Mouse (Mus musculus) large intestine, adult 2 months (tissue): ENCODE data around the gene Pfdn4. TPM values are rescaled to one million over a fixed set of nuclear protein-coding genes. Genes with fewer than 3 reads are reported as not detected.

Experiments used
- DNase-seq: peaks from one replicate; pipeline ENCODE4 v3.0.0-alpha.2; 2012; ENCODE audit warnings: low read depth, low spot score
- WGBS: fragments of 180-500 bp; shearing (Covaris S2); methylation state at CpG from one replicate; pipeline ENCODE4 v1.1.7; 2018; 5-methylcytosine and 5-hydroxymethylcytosine counted together
- polyA plus RNA-seq: library from polyadenylated mRNA; depleted of rRNA; stranded (reverse); fragments of >200 nt; gene quantifications from 2 replicates; pipeline ENCODE4 v1.2.3, GENCODE M21; 2012

Pfdn4 gene
- polyA plus RNA-seq, 1 experiment = 5.0 TPM

GRCm38 (mm10) chr2:170494784-170495710 lies 1.2 kb upstream of the Pfdn4 start:
- 9% methylated on average over 31 of the region's 31 CpGs for WGBS
- DNase-seq = no peak

GRCm38 (mm10) chr2:170497091-170497566 lies 901 bp downstream of the Pfdn4 start, which contains the start of gene Cyp24a1:
Cyp24a1 (minus strand) TSS chr2:170497145.
- under 1% methylated on average over 36 of the region's 36 CpGs for WGBS
- DNase-seq = peak; percentile 36

- WGBS = 15% methylated on average over 8 of the region's 8 CpGs
- no peak for DNase-seq
These were observed 1.8 kb downstream of the Pfdn4 start for GRCm38 (mm10) chr2:170498011-170498410.

GRCm38 (mm10) chr2:170503343-170503742 lies 7.1 kb downstream of the Pfdn4 start:
- WGBS = 35% methylated on average over 8 of the region's 8 CpGs
- no peak for DNase-seq

GRCm38 (mm10) chr2:170503983-170504382 lies 7.8 kb downstream of the Pfdn4 start:
- no peak for DNase-seq
- WGBS = 18% methylated on average over 4 of the region's 4 CpGs

GRCm38 (mm10) chr2:170507734-170508133 lies 11.5 kb downstream of the Pfdn4 start:
- peak; percentile 81 for DNase-seq
- WGBS = 3% methylated on average over 10 of the region's 10 CpGs

GRCm38 (mm10) chr2:170508821-170509220 lies 12.6 kb downstream of the Pfdn4 start:
- WGBS = 3% methylated on average over 12 of the region's 12 CpGs
- DNase-seq = peak; percentile 76

GRCm38 (mm10) chr2:170511073-170511891 lies 15.1 kb downstream of the Pfdn4 start:
- WGBS = 1% methylated on average over 69 of the region's 69 CpGs
- peak; percentile 69 for DNase-seq

GRCm38 (mm10) chr2:170513756-170514155 lies 17.5 kb downstream of the Pfdn4 start:
- no peak for DNase-seq
- 84% methylated on average over 12 of the region's 12 CpGs for WGBS

- WGBS = 10% methylated on average over 7 of the region's 7 CpGs
- DNase-seq = no peak
These were observed 24.2 kb downstream of the Pfdn4 start for GRCm38 (mm10) chr2:170520321-170520971.

GRCm38 (mm10) chr2:170526513-170526912 lies 30.3 kb downstream of the Pfdn4 start:
- WGBS = 56% methylated on average over 8 of the region's 8 CpGs
- DNase-seq = no peak

GRCm38 (mm10) chr2:170528061-170528460 lies 31.8 kb downstream of the Pfdn4 start:
- no peak for DNase-seq
- 93% methylated on average over 16 of the region's 16 CpGs for WGBS

- no peak for DNase-seq
- whole genome bisulfite sequencing = 92% methylated on average over 7 of the region's 7 CpGs
These were observed 33.5 kb downstream of the Pfdn4 start for GRCm38 (mm10) chr2:170529766-170530165.

- WGBS = 65% methylated on average over 3 of the region's 3 CpGs
- no peak for DNase-seq
These were observed 34.0 kb downstream of the Pfdn4 start for GRCm38 (mm10) chr2:170530256-170530655.

- no peak for DNase-seq
- WGBS = 50% methylated on average over 12 of the region's 12 CpGs
These were observed 38.0 kb downstream of the Pfdn4 start for GRCm38 (mm10) chr2:170534116-170534802.

- DNase-seq = no peak
- 92% methylated on average over 11 of the region's 11 CpGs for WGBS
These were observed 38.6 kb downstream of the Pfdn4 start for GRCm38 (mm10) chr2:170534803-170535174.

- DNase-seq = no peak
These were observed 39.6 kb downstream of the Pfdn4 start for GRCm38 (mm10) chr2:170535841-170536240.

GRCm38 (mm10) chr2:170539211-170539610 lies 43.0 kb downstream of the Pfdn4 start:
- 81% methylated on average over 9 of the region's 9 CpGs for WGBS
- DNase-seq = no peak

- DNase-seq = no peak
- WGBS = 42% methylated on average over 5 of the region's 5 CpGs
These were observed 47.4 kb downstream of the Pfdn4 start for GRCm38 (mm10) chr2:170543625-170544024.
